Mouse (Mus musculus) heart, postnatal 0 days (tissue): ENCODE results near the gene Klhl9. TPM values are rescaled to one million over a fixed set of nuclear protein-coding genes. Genes with fewer than 3 reads are reported as not detected.
"Not testable (repeated sequence)": the region's sequence is repeated elsewhere in the genome, so short reads cannot be mapped to it uniquely, and the experiment has no call there.

Experiments used
- ATAC-seq: fragments of 200-750 bp; cut with Nextera tagmentation; 2 replicates; pipeline ENCODE4 v1.8.0; 2017; ENCODE audit warnings: low read depth, moderate number of reproducible peaks, moderate library complexity; ENCODE audit not compliant: insufficient read depth
- DNase-seq: peaks from one replicate; pipeline ENCODE4 v3.0.0-alpha.2; 2016; ENCODE audit warnings: low spot score
- H3K27ac ChIP-seq: fragments of 300-500 bp; sonication (generic); 2 replicates; pipeline ENCODE4 v1.5.1; 2014; ENCODE audit warnings: low read depth, mild to moderate bottlenecking
- H3K27me3 ChIP-seq: fragments of 300-500 bp; sonication (generic); 2 replicates; pipeline ENCODE4 v1.6.1; 2014; ENCODE audit warnings: low read length, mixed read lengths; ENCODE audit not compliant: control insufficient read depth, insufficient read depth
- H3K36me3 ChIP-seq: fragments of 300-500 bp; sonication (generic); replicated peaks from 2 replicates; pipeline ENCODE4 v1.6.1; 2014; ENCODE audit warnings: low read length, mixed read lengths; ENCODE audit not compliant: control insufficient read depth, insufficient read depth
- H3K4me1 ChIP-seq: fragments of 300-500 bp; sonication (generic); 2 replicates; pipeline ENCODE4 v1.6.1; 2014; ENCODE audit warnings: antibody characterized with exemption; ENCODE audit not compliant: control insufficient read depth, insufficient read depth
- H3K4me2 ChIP-seq: fragments of 300-500 bp; sonication (generic); 2 replicates; pipeline ENCODE4 v1.6.1; 2014; ENCODE audit warnings: low read depth, mild to moderate bottlenecking, low read length, moderate library complexity
- H3K4me3 ChIP-seq: fragments of 300-500 bp; sonication (generic); 2 replicates; pipeline ENCODE4 v1.5.1; 2014; ENCODE audit warnings: low read depth, low read length
- H3K9ac ChIP-seq: fragments of 300-500 bp; sonication (generic); replicated peaks from 2 replicates; pipeline ENCODE4 v1.6.1; 2014; ENCODE audit warnings: low read depth, low read length, mixed read lengths
- H3K9me3 ChIP-seq: fragments of 300-500 bp; sonication (generic); replicated peaks from 2 replicates; pipeline ENCODE4 v1.6.1; 2016; ENCODE audit warnings: low read length; ENCODE audit not compliant: control insufficient read depth
- CTCF ChIP-seq: IDR thresholded peaks from 2 replicates; pipeline ENCODE4 v1.5.1; 2016; ENCODE audit warnings: antibody characterized with exemption, control low read depth, low read depth
- EP300 ChIP-seq: IDR thresholded peaks from 2 replicates; pipeline ENCODE4 v1.6.1; 2016; ENCODE audit warnings: antibody characterized with exemption, low read depth
- WGBS: fragments of 180-500 bp; shearing (Covaris S2); extraction: QIAGEN DNeasy Blood & Tissue Kit; methylation state at CpG from one replicate; pipeline ENCODE4 v1.1.7; 2014; 5-methylcytosine and 5-hydroxymethylcytosine counted together
- polyA plus RNA-seq: library from polyadenylated mRNA; unstranded; fragments of >200 nt; fragmentation: Nextera tagmentation; extraction: Ambion mirVana; gene quantifications from 2 replicates; pipeline ENCODE4 v1.2.1, GENCODE M21; 2015
- total RNA-seq: library from RNA; depleted of rRNA; stranded (reverse); fragments of >200 nt; gene quantifications from 2 replicates; pipeline ENCODE4 v1.2.3, GENCODE M21; 2014; ENCODE audit warnings: low replicate concordance; rRNA removed

The Klhl9 gene
- total RNA-seq (115 and 134 TPM in 2 replicates), polyA plus RNA-seq (65.9 and 66.7 TPM in 2 replicates)

GRCm38 (mm10) chr4:88721791-88722721 is at the start of gene Klhl9, which contains the start of gene Gm26566:
Klhl9 (minus strand) TSS chr4:88722465.
Gm26566 (plus strand) TSS chr4:88721805.
- H3K27ac ChIP-seq, result peak within 1 kb of the TSS; percentile 98
- ATAC-seq (peak; percentile 98), DNase-seq (peak; percentile 97)
- H3K9ac ChIP-seq, result peak within 1 kb of the TSS; percentile 98
- H3K4me3 ChIP-seq, result peak within 1 kb of the TSS; percentile 85
- no peaks in the 10 kb centered on the region for H3K9me3 ChIP-seq
- H3K4me1 ChIP-seq, result peaks cover 9% of the 10 kb centered on the region
- TF ChIP-seq EP300 (0 out of 2 replicates have a peak, but pooled peaks have one; percentile 55), CTCF (no peak)
- peak within 1 kb of the TSS; percentile 83 for H3K4me2 ChIP-seq
- peaks cover 8% of the 10 kb centered on the region for H3K36me3 ChIP-seq
- WGBS, result under 1% methylated on average over 80 of the region's 82 CpGs
- H3K27me3 ChIP-seq, result no peaks in the 10 kb centered on the region

GRCm38 (mm10) chr4:88763384-88764018 is 41.2 kb upstream of the Klhl9 start:
- Histone ChIP-seq H3K4me2 (peak overlapping the region; percentile 28; the same call in 1 of the 2 replicates), H3K27ac (peak overlapping the region; percentile 61; the same call in 1 of the 2 replicates), H3K4me3 (peak overlapping the region; percentile 27)
- WGBS, result 3% methylated on average over 22 of the region's 42 CpGs
- H3K9ac ChIP-seq, H3K36me3 ChIP-seq, ATAC-seq, H3K4me1 ChIP-seq, H3K9me3 ChIP-seq, H3K27me3 ChIP-seq: not testable (repeated sequence)
- TF ChIP-seq CTCF, result peak; percentile 49
- DNase-seq, result peak; percentile 88

- not testable (repeated sequence) for H3K27ac ChIP-seq, ATAC-seq, DNase-seq, H3K4me1 ChIP-seq, H3K9me3 ChIP-seq, H3K9ac ChIP-seq, H3K4me3 ChIP-seq, H3K4me2 ChIP-seq, H3K27me3 ChIP-seq, H3K36me3 ChIP-seq
- 45% methylated on average over 8 of the region's 9 CpGs for WGBS
Measured at GRCm38 (mm10) chr4:88762341-88762740, 40.1 kb upstream of the Klhl9 start.

- not testable (repeated sequence) for H3K9ac ChIP-seq, H3K27ac ChIP-seq, H3K9me3 ChIP-seq, ATAC-seq, H3K27me3 ChIP-seq, H3K4me3 ChIP-seq, H3K4me1 ChIP-seq, H3K4me2 ChIP-seq, H3K36me3 ChIP-seq, DNase-seq
- WGBS, result 63% methylated on average over 6 of the region's 8 CpGs
Measured at GRCm38 (mm10) chr4:88761776-88762175, 39.5 kb upstream of the Klhl9 start.

GRCm38 (mm10) chr4:88760431-88760830 is 38.2 kb upstream of the Klhl9 start:
- not testable (repeated sequence) for H3K9me3 ChIP-seq, H3K9ac ChIP-seq, ATAC-seq, H3K27me3 ChIP-seq, H3K36me3 ChIP-seq, H3K4me1 ChIP-seq
- Histone ChIP-seq H3K4me3 (peak overlapping the region; percentile 37), H3K27ac (peak overlapping the region; percentile 78; the same call in 1 of the 2 replicates), H3K4me2 (peak overlapping the region; percentile 37)
- under 1% methylated on average over 23 of the region's 28 CpGs for WGBS
- peak; percentile 83 for DNase-seq
- TF ChIP-seq CTCF, result peak; percentile 66

- H3K4me1 ChIP-seq, H3K9me3 ChIP-seq, DNase-seq, ATAC-seq, H3K27me3 ChIP-seq, H3K9ac ChIP-seq, H3K36me3 ChIP-seq: not testable (repeated sequence)
- peak within 1 kb of the TSS; percentile 78; the same call in 1 of the 2 replicates for H3K27ac ChIP-seq
- peak within 1 kb of the TSS; percentile 37 for H3K4me3 ChIP-seq
- 30% methylated on average over 6 of the region's 14 CpGs for WGBS
- peak within 1 kb of the TSS; percentile 37 for H3K4me2 ChIP-seq
Measured at GRCm38 (mm10) chr4:88759610-88760268, 37.5 kb upstream of the Klhl9 start, which contains the start of gene Gm13283. Gm13283 (plus strand) TSS chr4:88760119.

- H3K4me2 ChIP-seq, H3K27me3 ChIP-seq, H3K9me3 ChIP-seq, ATAC-seq, H3K9ac ChIP-seq, H3K4me3 ChIP-seq, H3K4me1 ChIP-seq, H3K27ac ChIP-seq, DNase-seq, H3K36me3 ChIP-seq: not testable (repeated sequence)
- WGBS, result 72% methylated on average over 9 of the region's 9 CpGs
Measured at GRCm38 (mm10) chr4:88758751-88759150, 36.5 kb upstream of the Klhl9 start.
